Mouse (Mus musculus) kidney, adult 8-10 months (tissue): ENCODE results near the gene Phykpl.
"Not testable (repeated sequence)": the region's sequence is repeated elsewhere in the genome, so short reads cannot be mapped to it uniquely, and the experiment has no call there.

Source experiments
- DNase-seq, 2 experiments: peaks; one replicate each; pipeline ENCODE4 v3.0.0; 2022

The Phykpl gene

DNA sequence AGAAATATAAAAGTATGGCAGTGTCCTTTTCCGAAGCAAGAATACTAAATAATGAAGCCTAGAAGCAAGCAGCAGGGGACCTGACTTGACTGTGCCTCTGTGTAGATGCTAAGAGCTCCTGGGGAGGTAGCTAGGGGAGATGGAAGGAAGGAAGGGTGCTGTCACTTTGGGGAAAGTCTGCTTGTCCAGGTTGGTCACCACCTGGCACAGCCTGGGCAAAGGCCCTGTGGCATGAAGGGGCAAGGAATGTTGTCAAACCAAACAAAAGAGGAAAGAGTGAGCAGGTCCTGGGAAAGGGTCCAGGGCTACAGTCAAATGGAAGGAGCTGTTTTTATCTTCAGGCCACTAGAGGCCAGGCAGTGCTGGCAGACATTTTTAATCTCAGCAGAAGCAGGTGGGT lies 2.5 kb downstream of the Phykpl start:
- DNase-seq: no peak

DNA sequence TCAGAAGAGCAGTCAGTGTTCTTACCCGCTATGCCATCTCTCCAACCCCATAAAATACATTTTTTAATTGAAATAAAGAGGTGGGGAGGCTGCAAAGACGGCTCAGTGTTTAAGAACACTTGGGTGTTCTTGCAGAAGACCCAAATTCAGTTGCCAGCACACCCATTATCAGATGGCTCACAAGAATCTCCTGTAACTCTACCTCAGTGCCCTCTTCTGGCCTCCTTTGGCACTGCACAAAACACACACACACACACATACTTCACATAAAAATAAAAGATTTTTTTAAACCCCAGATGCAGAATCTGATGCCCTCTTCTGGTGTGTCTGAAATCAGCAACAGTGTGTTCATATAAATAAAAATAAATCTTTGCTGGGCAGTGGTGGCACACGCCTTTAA lies 4.3 kb downstream of the Phykpl start:
- no peak for DNase-seq

DNA sequence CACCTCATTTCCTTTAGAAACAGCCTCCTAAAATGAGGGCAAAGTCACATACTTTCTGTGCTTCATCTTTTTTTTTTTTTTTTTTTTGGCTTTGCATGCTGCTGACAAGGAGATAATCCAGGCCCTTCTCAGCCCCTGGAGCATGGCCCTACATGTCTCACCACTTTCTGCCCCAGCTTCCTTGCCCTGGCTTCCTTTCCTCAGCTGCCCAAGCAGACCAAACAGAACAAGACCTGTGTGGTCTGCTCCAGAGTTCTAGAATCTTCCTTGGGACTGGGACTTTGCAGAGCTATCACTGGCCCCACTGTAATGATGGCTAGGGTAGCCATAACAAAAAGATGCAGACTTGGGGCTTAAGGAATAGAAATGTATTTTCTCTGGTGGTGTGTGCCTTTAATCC lies 5.4 kb downstream of the Phykpl start:
- DNase-seq: no peak

DNA sequence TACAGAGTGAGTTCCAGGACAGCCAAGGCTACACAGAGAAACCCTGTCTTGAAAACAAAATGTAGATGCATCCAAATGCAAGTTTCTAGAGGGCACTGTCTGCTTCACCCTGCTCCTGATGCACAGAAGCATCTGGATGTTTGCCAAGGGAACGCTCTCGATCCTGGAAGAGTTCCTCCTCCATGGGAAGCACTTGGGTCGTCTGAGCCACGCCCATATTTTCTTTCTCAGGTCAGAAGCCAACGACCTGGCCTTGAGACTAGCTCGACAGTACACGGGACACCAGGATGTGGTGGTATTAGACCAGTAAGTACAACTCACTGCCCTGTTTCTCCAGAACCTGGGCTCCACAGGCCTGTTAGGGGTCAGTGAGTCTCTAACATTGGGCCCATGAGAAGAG lies 6.6 kb downstream of the Phykpl start:
- no peak for DNase-seq

DNA sequence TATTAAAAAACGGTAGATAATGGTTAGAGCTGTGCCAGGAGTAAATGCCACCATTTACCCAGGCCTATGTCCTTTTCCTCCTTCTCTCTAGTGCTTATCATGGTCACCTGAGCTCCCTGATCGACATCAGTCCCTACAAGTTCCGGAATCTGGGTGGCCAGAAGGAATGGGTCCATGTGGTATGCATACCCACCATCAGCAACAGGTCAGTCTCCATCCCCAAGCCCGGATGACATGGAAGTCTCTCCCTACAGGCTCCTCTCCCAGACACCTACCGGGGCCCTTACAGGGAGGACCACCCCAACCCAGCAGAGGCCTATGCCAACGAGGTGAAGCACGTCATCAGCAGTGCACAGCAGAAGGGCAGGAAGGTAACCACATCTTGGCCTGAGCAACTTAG lies 7.4 kb downstream of the Phykpl start:
- no peak for DNase-seq

DNA sequence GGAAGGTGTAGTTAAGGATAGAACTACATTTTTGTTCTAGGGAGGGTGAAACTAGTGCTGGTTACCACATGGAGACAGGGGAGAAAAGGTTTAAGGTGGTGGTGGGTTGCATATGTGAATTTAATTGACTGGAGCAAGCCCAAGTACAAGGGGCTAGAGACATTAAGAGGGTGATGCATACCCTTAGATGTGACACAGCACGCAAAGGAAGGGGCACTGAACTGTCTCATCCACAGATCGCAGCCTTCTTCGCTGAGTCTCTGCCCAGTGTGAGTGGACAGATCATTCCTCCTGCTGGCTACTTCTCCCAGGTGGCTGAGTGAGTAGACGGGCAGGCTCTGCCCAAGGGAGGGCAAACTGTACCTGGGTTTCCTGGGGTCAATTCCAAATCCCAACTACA lies 8.8 kb downstream of the Phykpl start:
- no peak for DNase-seq

DNA sequence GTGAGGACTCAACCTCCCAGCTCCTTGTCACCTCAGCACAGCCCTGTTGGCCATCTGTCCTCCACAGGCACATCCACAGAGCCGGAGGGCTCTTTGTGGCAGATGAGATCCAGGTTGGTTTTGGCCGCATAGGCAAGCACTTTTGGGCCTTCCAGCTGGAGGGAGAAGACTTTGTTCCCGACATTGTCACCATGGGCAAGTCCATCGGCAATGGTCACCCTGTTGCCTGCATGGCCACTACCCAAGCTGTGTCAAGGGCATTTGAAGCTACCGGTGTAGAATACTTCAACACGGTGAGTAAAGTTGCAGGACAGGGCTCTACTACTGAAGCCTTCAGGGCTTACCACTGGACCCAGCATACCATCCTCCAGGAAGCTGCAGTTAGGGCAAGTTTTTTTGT lies 9.3 kb downstream of the Phykpl start:
- DNase-seq: no peak

DNA sequence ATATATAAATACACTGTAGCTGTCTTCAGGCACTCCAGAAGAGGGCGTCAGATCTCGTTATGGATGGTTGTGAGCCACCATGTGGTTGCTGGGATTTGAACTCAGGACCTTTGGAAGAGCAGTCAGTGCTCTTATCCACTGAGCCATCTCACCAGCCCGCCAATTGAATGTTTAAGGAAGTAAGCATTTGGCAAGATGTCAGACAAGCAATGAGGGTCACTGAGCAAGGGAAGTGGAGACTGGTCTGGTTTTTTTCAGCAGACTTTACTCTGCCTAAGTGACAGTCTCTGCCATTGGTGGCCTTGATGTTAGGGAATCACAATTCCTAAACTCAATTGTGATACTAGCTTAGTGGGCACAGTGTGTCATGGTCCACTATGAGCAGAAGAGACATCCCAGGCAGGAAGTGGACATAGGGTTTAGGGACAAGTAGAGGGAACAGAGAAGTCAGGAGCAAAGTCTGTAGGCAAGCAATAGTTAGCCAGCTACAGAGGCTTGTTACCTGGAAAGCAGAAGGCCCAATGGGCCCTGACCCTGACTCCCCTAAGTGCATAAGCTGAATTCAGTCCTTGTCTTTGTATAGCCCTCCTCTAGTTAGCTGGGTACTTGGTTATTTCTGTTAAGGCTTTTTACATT lies 10.3 kb downstream of the Phykpl start:
- no peak for DNase-seq

DNA sequence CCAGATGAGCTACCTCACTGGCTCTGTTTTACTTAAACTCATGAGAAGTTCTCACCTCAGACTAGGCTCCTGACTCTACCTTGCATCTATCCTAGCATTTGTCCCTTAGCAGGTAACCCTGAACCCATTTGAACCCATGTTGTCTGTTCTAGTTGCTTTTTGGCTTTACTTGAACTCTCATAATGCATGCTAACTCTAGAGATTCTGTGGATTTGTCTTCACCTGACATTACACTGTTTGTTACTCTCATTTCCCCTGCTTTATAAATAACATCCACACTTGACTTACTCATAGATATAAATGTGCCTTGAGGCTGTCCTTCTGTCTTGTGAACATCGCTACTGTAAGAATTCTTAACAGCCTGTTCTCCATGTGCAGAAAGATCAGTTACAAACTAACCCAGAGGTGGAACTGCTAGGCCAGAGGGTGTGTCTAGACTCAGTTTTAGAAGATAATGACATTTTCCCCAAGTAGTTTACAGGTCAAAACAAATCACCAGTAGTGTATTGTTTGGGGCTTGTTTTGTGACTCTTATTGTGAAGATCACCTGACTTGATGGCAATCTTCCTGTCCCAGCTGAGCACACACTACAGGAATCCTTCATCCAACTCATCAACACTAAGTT lies 11.0 kb downstream of the Phykpl start:
- DNase-seq: no peak

DNA sequence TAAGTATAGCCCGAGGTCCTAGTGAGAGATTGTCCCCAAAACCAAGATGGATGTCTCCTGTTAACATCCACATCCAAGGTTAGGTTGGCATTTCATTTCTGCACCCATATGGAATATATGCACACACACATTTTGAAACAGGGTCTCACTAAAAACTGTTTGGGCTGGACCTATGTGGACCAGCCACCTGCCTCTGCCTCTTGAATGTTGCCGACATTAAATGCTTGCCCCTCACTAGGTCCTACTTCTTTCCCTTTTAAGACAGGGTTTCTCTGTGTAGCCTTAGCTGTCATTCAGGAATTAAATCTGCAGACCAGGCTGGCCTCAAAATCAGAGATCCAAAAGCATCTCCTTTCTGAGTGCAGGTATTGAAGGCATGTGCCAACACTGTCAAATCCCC lies 13.0 kb downstream of the Phykpl start:
- DNase-seq: no peak

DNA sequence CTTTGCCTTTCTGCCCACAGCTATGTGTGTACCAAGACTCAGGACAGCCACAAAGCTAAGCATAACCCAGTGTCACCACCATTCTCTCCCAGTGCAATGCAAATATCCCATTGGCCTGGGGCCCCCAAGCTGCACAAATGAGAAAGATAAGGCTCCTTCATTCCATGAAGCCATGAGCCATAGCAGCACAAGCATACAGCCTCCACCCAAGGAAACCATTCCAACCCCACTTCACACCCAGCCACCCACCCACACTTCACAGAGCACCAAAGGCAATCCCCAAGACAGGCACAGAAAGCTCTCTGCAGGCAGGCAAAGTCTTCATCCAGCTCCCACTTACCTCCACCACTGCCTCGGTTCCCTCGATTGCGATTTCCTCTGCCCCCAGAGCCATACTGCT lies 17.7 kb downstream of the Phykpl start:
- DNase-seq: no peak

DNA sequence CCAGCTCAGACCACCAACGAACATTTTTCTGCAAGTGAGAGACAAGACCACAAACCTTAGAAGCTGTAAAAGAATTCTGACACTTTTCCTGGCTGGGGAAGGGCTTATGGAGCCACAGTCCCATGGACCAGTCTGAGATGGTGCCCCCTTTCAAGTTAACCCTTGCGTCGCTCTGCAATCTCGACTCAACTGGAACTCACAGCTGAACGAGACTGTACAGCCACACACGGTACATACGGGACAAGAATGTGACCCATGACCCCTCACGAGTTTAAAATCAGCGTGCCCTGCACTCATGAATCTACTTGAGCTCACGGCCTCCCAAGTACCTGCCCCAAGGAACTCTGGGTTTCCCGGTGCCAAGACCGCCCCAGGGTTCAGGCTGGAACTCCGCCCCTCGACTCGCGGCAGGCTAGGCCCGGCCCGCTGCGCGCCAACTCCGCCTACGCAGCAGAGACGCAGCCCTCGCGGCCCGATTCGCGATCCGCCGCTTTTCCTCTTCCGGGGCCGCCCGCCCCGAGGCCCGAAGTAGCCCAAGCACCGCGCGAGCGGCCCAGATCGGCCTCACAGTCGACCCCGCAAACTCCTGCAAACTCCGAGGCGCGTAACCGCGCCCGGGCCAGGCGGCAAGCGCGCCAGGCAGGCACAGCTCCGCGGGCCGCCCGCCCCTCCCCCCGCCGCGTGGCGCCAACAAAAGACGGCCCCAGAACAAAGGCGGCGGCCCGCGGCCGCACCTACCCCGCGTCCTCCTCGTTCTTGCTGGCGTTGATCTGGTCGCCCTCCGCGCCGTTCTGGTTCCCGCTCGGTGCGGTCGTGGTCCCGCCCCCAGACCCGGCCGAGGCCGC lies 21.3 kb downstream of the Phykpl start:
- DNase-seq: peak; percentile 94 to 95

DNA sequence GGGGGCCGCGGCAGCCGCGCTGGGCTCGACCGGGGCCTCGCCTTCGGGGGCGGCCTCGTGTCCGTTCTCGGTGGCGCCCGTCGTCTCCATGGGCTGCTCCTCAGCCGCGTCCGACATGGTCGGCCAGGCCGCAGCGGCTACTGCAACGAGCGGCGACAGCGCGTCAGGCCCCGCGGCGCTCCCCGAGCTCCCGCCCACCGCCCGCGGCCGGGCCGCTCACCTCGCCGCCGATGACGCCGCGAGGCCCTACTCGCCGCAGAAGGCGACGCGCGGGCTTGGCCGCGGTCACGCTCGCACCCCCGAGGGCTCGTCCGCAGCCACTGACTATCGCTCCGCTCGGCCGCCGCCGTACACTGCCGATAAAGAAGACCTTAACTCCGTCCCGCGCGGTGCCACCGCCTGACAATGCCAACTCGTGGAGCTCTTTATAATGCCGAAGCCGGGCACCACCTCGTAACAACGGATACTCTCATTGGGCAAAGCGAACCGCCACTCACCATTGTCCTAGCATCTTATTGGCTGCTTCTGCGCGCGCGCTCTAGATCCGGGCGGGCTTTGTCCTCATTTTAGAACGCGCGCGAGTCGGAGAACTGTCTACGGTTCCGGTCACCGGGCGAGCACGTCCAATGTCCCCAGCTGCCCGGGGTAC lies 22.0 kb downstream of the Phykpl start, which contains the start of gene Hnrnpab:
Gene Hnrnpab, minus strand, starts transcription at position 401 of the 649 bp plus-strand sequence.
- peak; percentile 97 to 98 for DNase-seq

DNA sequence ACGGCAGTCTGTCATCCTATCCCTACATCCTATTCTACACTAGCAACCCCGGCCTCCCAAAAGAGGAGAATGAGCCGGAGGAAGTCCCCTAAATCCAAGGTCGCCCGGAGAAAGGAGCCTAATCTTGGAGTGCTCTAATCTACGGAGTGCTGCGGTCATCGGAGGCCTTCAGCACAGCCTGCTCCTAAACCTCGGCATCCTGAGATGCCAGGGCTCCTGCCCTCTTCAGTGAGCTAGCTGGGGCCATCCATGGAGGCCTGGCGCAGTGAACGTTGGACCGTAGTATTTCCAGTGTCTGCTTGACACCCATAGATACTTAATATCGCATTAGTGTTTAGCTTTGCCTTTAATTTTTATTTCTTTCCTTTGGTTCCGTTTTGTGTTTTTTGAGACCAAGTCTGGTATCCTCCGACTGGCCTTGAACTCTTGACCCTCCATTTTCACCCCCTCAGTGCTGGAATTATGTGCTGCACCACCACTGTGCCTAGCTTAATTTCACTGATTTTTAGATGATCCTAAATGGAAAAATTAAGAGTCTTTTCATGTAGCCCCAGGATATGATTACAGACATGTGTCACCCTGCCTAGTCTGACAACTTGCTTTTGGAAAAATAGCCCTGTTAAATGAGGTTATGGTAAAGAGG lies 22.7 kb downstream of the Phykpl start:
- no peak for DNase-seq

DNA sequence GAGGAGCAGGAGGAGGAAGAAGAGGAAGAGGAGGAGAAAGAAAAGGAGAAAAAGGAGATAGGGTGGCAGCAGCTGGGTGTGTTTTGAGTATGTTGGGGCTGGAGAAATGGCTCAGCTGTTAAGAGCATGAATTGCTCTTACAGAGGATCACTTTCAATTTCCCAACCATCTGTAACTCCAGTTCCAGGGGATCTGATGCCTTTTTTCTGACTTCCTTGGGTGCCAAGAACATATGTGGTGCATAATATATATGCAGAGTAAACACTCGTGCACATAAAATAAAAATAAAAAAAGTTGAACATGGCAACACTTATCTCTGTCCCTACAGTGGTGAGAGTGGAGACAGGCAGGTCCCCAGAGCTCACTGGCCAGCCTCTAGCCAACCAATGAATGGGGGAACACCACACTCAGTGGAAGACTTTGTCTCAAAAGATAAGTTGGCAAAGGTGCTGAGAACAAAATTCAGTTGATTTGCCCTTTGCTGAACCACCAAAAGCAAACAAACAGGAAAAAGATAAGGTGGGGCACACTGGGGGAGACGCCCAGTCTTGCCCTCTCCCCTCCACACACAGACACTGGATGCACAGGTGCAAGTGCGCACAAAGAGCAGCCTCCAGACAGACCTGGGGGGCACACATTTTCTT lies 24.8 kb downstream of the Phykpl start:
- no peak for DNase-seq

DNA sequence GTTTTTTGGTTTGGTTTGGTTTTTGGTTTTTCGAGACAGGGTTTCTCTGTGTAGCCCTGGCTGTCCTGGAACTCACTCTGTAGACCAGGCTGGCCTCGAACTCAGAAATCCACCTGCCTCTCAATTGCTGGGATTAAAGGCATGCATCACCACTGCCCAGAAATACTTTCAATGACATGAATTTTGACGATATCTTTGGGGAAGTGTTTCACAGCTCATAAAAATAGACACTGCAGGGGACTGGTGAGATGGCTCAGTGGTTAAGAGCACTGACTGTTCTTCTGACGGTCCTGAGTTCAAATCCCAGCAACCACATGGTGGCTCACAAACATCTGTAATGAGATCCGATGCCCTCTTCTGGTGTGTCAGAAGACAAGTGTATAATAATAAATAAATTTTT lies 25.4 kb downstream of the Phykpl start:
- DNase-seq: not testable (repeated sequence)

DNA sequence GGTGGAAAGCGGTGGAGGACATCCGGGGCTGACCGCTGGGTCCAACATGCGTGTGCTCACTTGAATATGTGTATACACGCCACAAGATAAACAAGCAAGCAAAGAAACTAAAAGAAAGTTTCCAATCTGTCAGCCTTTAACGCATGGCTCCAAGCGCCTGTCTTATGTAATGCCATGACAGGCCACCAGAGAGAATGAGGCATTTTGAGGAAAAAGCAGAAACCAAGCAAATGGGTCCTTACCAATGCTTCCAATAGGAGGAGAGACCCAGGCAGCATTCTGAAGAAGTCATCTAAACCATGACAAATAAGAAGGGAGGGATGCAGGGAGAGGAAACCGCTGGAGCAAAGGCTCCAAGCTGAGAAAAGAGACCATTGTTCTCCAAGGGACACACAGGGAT lies 29.7 kb downstream of the Phykpl start:
- no peak for DNase-seq

DNA sequence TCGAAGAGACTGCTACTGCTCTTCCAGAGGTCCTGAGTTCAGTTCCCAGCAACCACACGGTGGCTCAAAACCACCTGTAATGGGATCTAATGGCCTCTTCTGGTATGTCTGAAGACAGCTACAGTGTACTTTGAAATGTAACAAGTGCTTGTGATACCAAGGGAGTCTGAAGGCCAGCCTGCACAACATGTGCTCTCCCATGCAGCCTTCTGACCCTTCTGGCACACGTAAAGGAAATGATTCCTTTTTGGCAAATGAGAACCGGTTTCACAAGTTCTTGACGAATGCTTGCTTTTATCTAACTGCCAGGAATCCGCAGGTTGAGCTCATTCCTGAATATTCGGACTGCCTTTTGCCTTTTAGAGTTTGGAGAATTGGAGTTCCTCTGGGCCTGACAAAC lies 30.6 kb downstream of the Phykpl start:
- DNase-seq: peak in 1 of 2 experiments; percentile 53

DNA sequence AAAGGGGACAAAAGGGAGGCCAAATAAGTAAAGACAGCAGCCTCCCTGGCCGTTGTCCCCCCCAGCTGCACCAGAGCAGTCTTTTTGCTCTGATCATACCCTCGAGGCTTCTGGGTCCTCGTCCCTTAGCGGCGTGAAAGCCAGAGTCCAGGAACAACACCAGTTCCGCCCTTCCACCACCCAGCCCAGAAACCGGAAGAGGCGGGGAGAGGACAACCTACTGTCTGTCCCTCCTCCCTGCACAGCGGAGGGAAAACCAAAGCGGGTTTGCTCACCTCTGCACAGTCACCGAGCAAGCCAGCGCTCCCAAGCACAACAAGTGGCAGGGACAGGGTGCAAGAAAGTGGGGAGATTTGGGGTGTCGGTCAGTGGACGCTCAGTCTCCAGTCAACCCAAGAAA lies 31.0 kb downstream of the Phykpl start:
- peak; percentile 79 to 80 for DNase-seq

DNA sequence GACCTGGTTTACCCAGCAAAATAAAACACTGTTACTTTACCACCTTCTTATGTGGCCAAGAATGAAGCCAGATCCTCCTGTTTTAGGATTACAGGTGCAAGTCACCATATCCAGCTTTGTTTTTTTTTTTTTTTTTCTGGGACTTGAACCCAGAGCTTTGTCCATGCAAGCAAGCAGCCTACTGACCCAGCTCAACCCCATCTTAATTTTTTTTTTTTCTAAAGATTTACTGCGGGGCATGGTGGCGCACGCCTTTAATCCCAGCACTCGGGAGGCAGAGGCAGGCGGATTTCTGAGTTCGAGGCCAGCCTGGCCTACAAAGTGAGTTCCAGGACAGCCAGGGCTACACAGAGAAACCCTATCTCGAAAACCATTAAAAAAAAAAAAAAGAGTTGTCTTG lies 31.6 kb downstream of the Phykpl start:
- DNase-seq: not testable (repeated sequence)

DNA sequence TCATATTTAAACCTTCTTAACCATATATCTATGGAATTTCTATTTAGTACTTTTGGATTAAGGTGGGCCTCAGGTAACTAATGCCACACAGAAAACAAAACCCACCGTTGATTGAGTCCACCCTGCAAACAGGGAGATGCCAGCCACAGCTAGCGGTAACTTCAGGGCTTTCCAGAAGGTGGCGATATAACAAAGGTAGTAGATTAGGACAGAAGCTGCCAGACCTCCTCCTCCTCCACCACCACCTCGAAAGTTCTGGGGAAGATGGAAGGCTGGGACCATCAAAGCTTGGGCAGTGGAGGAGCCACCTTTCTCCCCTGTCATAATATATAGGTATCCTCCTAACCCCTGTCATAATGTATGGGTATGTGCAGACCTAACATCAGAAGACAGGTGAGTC lies 33.1 kb downstream of the Phykpl start:
- DNase-seq: peak; percentile 67 to 83

DNA sequence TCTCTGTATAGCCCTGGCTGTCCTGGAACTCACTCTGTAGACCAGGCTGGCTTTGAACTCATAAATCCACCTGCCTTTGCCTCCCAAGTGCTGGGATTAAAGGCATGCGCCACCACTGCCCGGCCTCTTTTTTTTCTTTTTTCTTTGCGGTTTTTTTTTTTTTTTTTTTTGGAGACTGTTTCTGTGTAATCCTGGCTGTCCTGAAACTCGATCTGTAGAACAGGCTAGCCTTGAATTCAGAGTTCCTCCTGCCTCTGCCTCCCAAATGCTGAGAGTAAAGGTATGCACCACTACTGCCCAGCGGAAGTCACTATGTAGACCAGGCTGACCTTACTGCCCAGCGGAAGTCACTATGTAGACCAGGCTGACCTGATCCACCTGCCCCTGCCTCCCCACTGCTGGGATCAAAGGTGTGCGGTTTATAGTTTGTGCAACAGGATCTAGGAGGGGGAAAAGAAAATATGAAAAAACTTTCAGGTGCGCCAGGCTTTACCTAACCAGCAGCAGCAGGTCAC lies 34.4 kb downstream of the Phykpl start:
- DNase-seq: no peak
